Mouse (Mus musculus) midbrain, embryonic 12.5 days (tissue): ENCODE measurements around the gene Spesp1. TPM values are rescaled to one million over a fixed set of nuclear protein-coding genes. Genes with fewer than 3 reads are reported as not detected.

Source experiments
- ATAC-seq: fragments of 200-750 bp; cut with Nextera tagmentation; 2 replicates; pipeline ENCODE4 v1.8.0; 2017; ENCODE audit warnings: low read depth, moderate TSS enrichment, moderate library complexity; ENCODE audit not compliant: low FRiP score
- H3K27ac ChIP-seq: fragments of 300-500 bp; sonication (generic); replicated peaks from 2 replicates; pipeline ENCODE4 v1.5.1; 2016; ENCODE audit warnings: mild to moderate bottlenecking
- H3K27me3 ChIP-seq: fragments of 300-500 bp; sonication (generic); 2 replicates; pipeline ENCODE4 v1.6.1; 2016; ENCODE audit warnings: mild to moderate bottlenecking
- H3K36me3 ChIP-seq: fragments of 300-500 bp; sonication (generic); 2 replicates; pipeline ENCODE4 v1.6.1; 2016
- H3K4me1 ChIP-seq: fragments of 300-500 bp; sonication (generic); 2 replicates; pipeline ENCODE4 v1.6.1; 2016
- H3K4me2 ChIP-seq: fragments of 300-500 bp; sonication (generic); replicated peaks from 2 replicates; pipeline ENCODE4 v1.6.1; 2016; ENCODE audit warnings: mild to moderate bottlenecking, moderate library complexity
- H3K4me3 ChIP-seq: fragments of 300-500 bp; sonication (generic); 2 replicates; pipeline ENCODE4 v1.5.1; 2016; ENCODE audit warnings: mild to moderate bottlenecking
- H3K9ac ChIP-seq: fragments of 300-500 bp; sonication (generic); replicated peaks from 2 replicates; pipeline ENCODE4 v1.6.1; 2016; ENCODE audit warnings: mild to moderate bottlenecking, moderate library complexity
- H3K9me3 ChIP-seq: fragments of 300-500 bp; sonication (generic); 2 replicates; pipeline ENCODE4 v1.6.1; 2016; ENCODE audit warnings: mild to moderate bottlenecking
- WGBS: fragments of 180-500 bp; shearing (Covaris S2); methylation state at CpG from one replicate; pipeline ENCODE4 v1.1.7; 2016; 5-methylcytosine and 5-hydroxymethylcytosine counted together
- polyA plus RNA-seq: library from polyadenylated mRNA; unstranded; fragments of >200 nt; fragmentation: Nextera tagmentation; extraction: Ambion mirVana; gene quantifications from 2 replicates; pipeline ENCODE4 v1.2.1, GENCODE M21; 2016

The Spesp1 gene
- polyA plus RNA-seq, result not detected in 2 replicates

DNA sequence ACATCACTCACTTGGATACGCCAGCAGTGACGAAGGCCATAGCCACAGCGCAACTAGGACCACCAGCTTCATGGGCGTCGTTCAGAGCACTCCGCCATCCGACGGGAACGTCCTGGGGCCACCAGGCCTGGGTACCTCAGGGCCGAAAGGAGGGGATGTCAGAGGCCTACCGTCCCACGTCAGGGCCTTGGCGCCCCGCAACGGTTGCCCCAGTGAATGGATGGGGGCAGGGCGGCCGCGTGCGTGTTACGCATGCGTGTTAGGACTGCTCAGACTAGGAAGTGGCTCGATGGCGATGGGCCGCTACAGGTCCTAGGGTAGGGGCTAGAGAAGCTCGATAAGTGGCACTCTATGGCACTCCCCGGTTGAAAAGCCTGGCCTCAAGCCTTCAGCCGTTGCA lies at the start of gene Spesp1:
Spesp1 (minus strand) TSS at position 218 of the 400 bp plus-strand sequence.
- Histone ChIP-seq H3K4me2 (no peak within 1 kb of the TSS), H3K27ac (no peak within 1 kb of the TSS), H3K4me1 (no peaks in the 10 kb centered on the region), H3K27me3 (no peaks in the 10 kb centered on the region), H3K36me3 (no peaks in the 10 kb centered on the region), H3K9ac (no peak within 1 kb of the TSS), H3K4me3 (no peak within 1 kb of the TSS), H3K9me3 (no peaks in the 10 kb centered on the region)
- 87% methylated on average over 27 of the region's 27 CpGs for WGBS
- no peak for ATAC-seq

GRCm38 (mm10) chr9:62325965-62326364 lies 44.0 kb upstream of the Spesp1 start:
- no peaks in the 10 kb centered on the region for H3K36me3 ChIP-seq
- H3K27me3 ChIP-seq, result no peaks in the 10 kb centered on the region
- 76% methylated on average over 3 of the region's 3 CpGs for WGBS
- H3K4me1 ChIP-seq, result peaks cover 3% of the 10 kb centered on the region; the same call in 1 of the 2 replicates
- H3K27ac ChIP-seq, result no peak overlapping the region
- no peak for ATAC-seq
- H3K9me3 ChIP-seq, result 0 out of 2 replicates have a peak, but pooled peaks cover 2% of the 10 kb centered on the region
- no peak overlapping the region for H3K9ac ChIP-seq
- H3K4me3 ChIP-seq, result no peak overlapping the region
- H3K4me2 ChIP-seq, result no peak overlapping the region

GRCm38 (mm10) chr9:62323816-62324215 lies 41.8 kb upstream of the Spesp1 start:
- 88% methylated on average over 1 of the region's 1 CpGs for WGBS
- H3K36me3 ChIP-seq, result no peaks in the 10 kb centered on the region
- 0 out of 2 replicates have a peak, but pooled peaks cover 4% of the 10 kb centered on the region for H3K9me3 ChIP-seq
- peaks cover 3% of the 10 kb centered on the region; the same call in 1 of the 2 replicates for H3K4me1 ChIP-seq
- H3K27ac ChIP-seq, result no peak overlapping the region
- H3K9ac ChIP-seq, result no peak overlapping the region
- no peak for ATAC-seq
- no peaks in the 10 kb centered on the region for H3K27me3 ChIP-seq
- H3K4me2 ChIP-seq, result no peak overlapping the region
- H3K4me3 ChIP-seq, result no peak overlapping the region

DNA sequence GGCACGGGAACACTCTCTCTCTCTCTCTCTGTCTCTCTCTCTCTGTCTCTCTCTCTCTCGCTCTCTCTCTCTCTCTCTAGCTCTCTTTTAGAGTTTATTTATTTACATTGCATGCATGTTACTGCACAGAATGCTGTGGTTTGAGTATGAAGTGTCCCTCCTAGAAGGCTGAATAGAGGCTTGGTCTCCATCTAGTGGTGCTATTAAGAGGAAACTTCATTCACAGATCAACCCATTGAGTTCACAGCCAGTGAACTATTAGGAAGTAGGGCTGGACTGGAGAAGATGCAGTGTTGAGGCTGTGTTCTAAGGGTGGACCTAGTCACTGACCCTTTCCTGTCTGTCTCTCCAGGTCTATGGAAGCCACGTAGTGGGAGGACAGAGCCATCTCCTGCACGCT lies 36.7 kb upstream of the Spesp1 start:
- 83% methylated on average over 4 of the region's 4 CpGs for WGBS
- H3K27me3 ChIP-seq, result no peaks in the 10 kb centered on the region
- H3K9me3 ChIP-seq, result 0 out of 2 replicates have a peak, but pooled peaks cover 10% of the 10 kb centered on the region
- H3K4me2 ChIP-seq, result no peak overlapping the region
- no peak for ATAC-seq
- no peak overlapping the region for H3K4me3 ChIP-seq
- peaks cover 3% of the 10 kb centered on the region; the same call in 1 of the 2 replicates for H3K4me1 ChIP-seq
- no peak overlapping the region for H3K27ac ChIP-seq
- no peaks in the 10 kb centered on the region for H3K36me3 ChIP-seq
- H3K9ac ChIP-seq, result no peak overlapping the region

DNA sequence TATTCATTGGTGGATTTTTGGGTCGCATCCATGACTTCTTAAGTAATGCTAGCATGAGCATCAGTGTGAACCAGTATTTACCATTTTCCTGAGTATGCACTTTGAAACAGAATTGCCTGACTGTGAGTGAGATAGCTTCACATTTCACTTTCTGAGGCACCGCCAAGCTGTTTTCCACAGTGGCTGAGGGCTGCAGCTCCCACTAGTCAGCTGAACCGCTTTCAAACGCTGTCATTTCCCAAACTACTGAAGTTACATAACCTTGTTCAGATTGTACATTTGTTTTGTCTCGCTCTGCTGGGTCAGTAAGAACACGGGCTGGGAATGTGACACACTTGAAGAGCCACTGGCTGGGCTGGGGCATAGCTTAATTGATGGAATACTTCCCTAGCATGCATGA lies 33.5 kb upstream of the Spesp1 start:
- ATAC-seq, result no peak
- Histone ChIP-seq H3K4me3 (no peak overlapping the region), H3K9me3 (0 out of 2 replicates have a peak, but pooled peaks cover 6% of the 10 kb centered on the region), H3K27me3 (no peaks in the 10 kb centered on the region), H3K4me2 (no peak overlapping the region), H3K9ac (no peak overlapping the region), H3K4me1 (no peaks in the 10 kb centered on the region), H3K36me3 (no peaks in the 10 kb centered on the region), H3K27ac (no peak overlapping the region)
- 91% methylated on average over 6 of the region's 6 CpGs for WGBS

DNA sequence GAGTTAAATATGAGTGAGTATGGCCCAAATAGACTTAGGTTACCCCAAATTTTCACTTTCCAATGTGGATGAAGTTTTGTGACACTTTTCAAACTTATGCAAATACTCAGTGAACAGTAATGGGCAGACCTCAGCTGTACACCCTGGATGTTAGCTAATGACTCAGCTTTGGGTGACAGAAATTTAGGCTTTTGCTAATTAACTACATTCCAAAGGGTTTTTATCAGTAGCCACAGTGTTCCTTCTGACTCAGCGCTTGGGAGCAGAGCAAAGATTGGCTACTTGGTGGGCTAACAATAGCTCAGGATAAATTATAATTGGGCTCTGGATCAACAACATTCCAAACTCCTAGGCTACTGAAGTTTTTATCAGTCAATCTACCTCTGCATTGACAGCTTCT lies 14.9 kb upstream of the Spesp1 start:
- H3K27ac ChIP-seq, result no peak overlapping the region
- H3K27me3 ChIP-seq, result no peaks in the 10 kb centered on the region
- ATAC-seq, result no peak
- no peak overlapping the region for H3K9ac ChIP-seq
- 48% methylated on average over 1 of the region's 1 CpGs for WGBS
- no peak overlapping the region for H3K4me2 ChIP-seq
- peaks cover 8% of the 10 kb centered on the region; the same call in 1 of the 2 replicates for H3K4me1 ChIP-seq
- H3K36me3 ChIP-seq, result no peaks in the 10 kb centered on the region
- no peak overlapping the region for H3K4me3 ChIP-seq
- no peaks in the 10 kb centered on the region for H3K9me3 ChIP-seq

DNA sequence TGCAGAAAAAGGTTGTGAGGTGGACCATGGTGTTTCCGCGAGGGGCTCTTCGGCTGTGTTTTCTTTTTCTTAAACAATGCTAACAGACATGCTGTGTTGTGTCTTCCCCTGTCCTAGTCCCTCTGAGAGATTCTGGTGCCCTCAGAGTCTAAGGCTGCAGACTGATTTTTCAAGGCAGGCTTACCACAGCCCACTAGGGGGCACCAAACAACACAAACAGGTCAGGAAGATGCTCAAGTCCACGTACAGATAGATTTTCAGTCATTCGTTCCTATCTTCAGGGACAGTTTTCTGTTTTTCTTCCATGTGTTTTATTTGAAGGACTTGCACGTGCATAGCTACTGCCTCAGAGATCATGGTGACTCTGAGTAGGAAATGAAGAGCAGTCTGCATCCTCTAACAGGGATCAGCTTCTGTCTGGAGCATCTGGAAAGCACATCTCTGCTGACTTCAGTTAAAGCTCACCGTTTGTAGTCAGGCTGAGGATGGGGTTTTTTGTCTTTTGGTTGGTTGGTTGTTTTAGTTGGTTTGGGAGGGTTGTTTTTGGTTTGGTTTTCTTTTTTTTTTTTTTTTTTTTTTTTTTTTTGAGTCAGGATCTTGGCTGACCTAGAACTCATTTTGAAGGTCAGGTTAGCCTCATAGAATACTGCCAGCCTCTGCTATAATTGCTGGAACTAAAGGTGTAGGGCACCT lies 13.1 kb upstream of the Spesp1 start:
- no peak overlapping the region for H3K4me2 ChIP-seq
- no peak overlapping the region for H3K4me3 ChIP-seq
- no peak overlapping the region for H3K27ac ChIP-seq
- no peaks in the 10 kb centered on the region for H3K36me3 ChIP-seq
- no peak for ATAC-seq
- peaks cover 8% of the 10 kb centered on the region; the same call in 1 of the 2 replicates for H3K4me1 ChIP-seq
- no peak overlapping the region for H3K9ac ChIP-seq
- no peaks in the 10 kb centered on the region for H3K9me3 ChIP-seq
- no peaks in the 10 kb centered on the region for H3K27me3 ChIP-seq
- WGBS, result 28% methylated on average over 7 of the region's 7 CpGs

GRCm38 (mm10) chr9:62287633-62288025 lies 5.6 kb upstream of the Spesp1 start:
- Histone ChIP-seq H3K27ac (no peak overlapping the region), H3K27me3 (0 out of 2 replicates have a peak, but pooled peaks cover 3% of the 10 kb centered on the region), H3K36me3 (no peaks in the 10 kb centered on the region), H3K9ac (no peak overlapping the region), H3K9me3 (no peaks in the 10 kb centered on the region), H3K4me3 (no peak overlapping the region), H3K4me1 (no peaks in the 10 kb centered on the region), H3K4me2 (no peak overlapping the region)
- ATAC-seq, result no peak
- 68% methylated on average over 4 of the region's 4 CpGs for WGBS

DNA sequence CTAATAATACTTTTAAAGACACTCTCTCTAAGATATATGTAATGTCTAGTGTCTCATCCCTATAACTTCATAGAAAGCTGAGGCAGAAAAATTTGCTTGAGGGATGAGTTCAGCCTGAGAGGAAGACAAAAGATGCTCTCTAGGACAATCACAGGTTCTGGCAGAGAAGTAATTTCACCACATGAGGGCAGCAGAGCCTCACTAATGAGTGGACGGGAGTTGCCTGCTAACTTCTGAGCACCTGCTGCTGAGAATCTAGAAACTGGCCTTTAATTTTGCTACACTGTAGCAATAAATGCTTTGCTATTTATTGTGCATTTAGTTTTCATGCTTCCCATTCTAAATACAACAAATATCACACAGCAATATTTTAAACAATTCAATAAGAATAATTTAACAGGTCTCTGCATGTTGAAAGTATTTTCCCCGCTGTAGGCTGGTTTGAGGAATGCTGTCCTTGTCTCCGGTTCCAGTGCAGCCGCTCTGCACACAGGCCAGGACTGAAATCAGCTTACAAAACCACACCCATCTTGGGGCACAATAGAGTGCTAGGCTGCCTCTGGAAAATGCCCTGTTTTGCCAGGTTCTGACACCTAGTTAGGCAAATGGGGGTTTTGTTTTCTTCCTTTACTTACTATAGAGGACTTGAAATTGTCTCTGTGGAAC lies 5.1 kb upstream of the Spesp1 start:
- Histone ChIP-seq H3K4me3 (no peak overlapping the region), H3K27me3 (0 out of 2 replicates have a peak, but pooled peaks cover 3% of the 10 kb centered on the region), H3K4me2 (no peak overlapping the region), H3K9ac (no peak overlapping the region), H3K27ac (no peak overlapping the region), H3K4me1 (no peaks in the 10 kb centered on the region), H3K36me3 (no peaks in the 10 kb centered on the region), H3K9me3 (no peaks in the 10 kb centered on the region)
- no peak for ATAC-seq
- 32% methylated on average over 4 of the region's 4 CpGs for WGBS

- H3K4me3 ChIP-seq, result no peak overlapping the region
- H3K27ac ChIP-seq, result no peak overlapping the region
- WGBS, result 80% methylated on average over 7 of the region's 7 CpGs
- H3K4me2 ChIP-seq, result no peak overlapping the region
- no peak overlapping the region for H3K9ac ChIP-seq
- no peaks in the 10 kb centered on the region for H3K9me3 ChIP-seq
- H3K27me3 ChIP-seq, result 0 out of 2 replicates have a peak, but pooled peaks cover 3% of the 10 kb centered on the region
- H3K4me1 ChIP-seq, result no peaks in the 10 kb centered on the region
- ATAC-seq, result no peak
- H3K36me3 ChIP-seq, result no peaks in the 10 kb centered on the region
Measured at GRCm38 (mm10) chr9:62284266-62284665, 2.3 kb upstream of the Spesp1 start.

GRCm38 (mm10) chr9:62276899-62277298 lies 5.1 kb downstream of the Spesp1 start:
- 68% methylated on average over 4 of the region's 4 CpGs for WGBS
- Histone ChIP-seq H3K27ac (no peak overlapping the region), H3K9ac (no peak overlapping the region), H3K4me3 (no peak overlapping the region), H3K4me2 (no peak overlapping the region), H3K9me3 (no peaks in the 10 kb centered on the region), H3K4me1 (no peaks in the 10 kb centered on the region), H3K36me3 (no peaks in the 10 kb centered on the region), H3K27me3 (no peaks in the 10 kb centered on the region)
- ATAC-seq, result no peak

GRCm38 (mm10) chr9:62270775-62271399 lies 11.1 kb downstream of the Spesp1 start:
- 74% methylated on average over 7 of the region's 7 CpGs for WGBS

More at GRCm38 (mm10) chr9:62270775-62271399, 11.1 kb downstream of the Spesp1 start:
- Histone ChIP-seq H3K4me3 (no peak overlapping the region), H3K36me3 (no peaks in the 10 kb centered on the region), H3K4me2 (no peak overlapping the region), H3K27ac (no peak overlapping the region), H3K9ac (no peak overlapping the region), H3K4me1 (no peaks in the 10 kb centered on the region), H3K27me3 (no peaks in the 10 kb centered on the region), H3K9me3 (no peaks in the 10 kb centered on the region)
- no peak for ATAC-seq
